Mouse (Mus musculus): Measurements from ENCODE around the gene Nme4. TPM values are rescaled to one million over a fixed set of nuclear protein-coding genes. Genes with fewer than 3 reads are reported as not detected.

Gene Nme4
- total and polyA plus RNA-seq, 2 experiments from 2014 or later: 7.7 to 10.2 TPM

DNA sequence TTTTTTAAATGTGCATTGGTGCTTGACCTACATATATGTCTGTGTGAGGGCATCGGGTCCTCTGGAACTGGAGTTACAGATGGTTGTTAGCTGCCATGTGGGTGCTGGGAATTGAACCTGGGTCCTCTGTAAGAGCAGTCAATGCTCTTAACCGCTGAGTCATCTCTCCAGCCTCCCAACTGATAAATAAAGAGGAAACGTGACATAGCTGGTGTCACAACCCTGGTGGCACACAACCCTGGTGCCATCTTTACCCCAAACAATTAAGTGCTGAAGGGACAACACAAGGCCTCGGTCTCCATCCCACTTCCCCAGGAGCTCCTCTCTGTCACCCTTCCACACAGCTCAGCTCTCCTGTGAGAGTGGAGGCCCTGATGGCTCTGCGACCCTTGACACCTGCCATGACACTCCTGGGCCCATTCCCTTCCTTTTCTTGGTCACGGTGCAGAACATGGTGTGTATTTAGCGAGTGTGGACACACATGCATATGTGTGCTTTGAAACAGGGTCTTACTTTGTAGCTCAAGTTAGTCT is 28.8 kb downstream of the Nme4 start:
- no peak overlapping the region for H3K9ac ChIP-seq (replicated peaks; ENCODE audit: low read length, poor library complexity, severe bottlenecking)
- TF ChIP-seq CTCF (IDR thresholded peaks at IDR 0.05): no peak

DNA sequence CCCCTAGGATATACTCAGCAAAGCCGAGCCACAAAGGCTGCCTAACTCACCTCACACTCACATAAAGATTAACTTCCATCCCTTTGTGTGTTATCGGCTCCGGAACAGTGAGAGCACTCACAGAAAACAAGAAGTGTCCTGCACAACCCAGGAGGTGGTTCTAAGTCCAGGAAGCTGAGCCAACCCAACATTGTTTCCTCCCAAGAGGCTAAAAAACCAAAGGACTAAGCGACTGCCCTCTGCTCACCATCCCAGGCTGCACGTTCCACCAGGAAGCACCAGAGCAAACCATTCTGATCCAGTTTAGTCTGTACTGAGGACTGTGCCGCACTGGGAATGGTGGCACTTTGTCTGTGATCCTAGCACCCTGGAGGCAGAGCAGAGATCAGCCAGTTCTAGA is 30.5 kb downstream of the Nme4 start:
- peak overlapping the region; percentile 44; the same call in 1 of the 2 replicates for H3K9ac ChIP-seq (replicated peaks; ENCODE audit: low read length, poor library complexity, severe bottlenecking)
- peaks cover 9% of the 10 kb centered on the region for H3K36me3 ChIP-seq (ENCODE audit: insufficient read depth, low read length)
- H3K27me3 ChIP-seq (ENCODE audit: insufficient read depth, low read length): no peaks in the 10 kb centered on the region
- DNase-seq (ENCODE audit: low spot score): no peak
- peak overlapping the region; percentile 24 for H3K4me2 ChIP-seq (ENCODE audit: low read depth, low read length, poor library complexity, severe bottlenecking)
- H3K4me3 ChIP-seq (ENCODE audit: low read depth, low read length): no peak overlapping the region
- H3K9me3 ChIP-seq (ENCODE audit: low read length): no peaks in the 10 kb centered on the region
- WGBS: 58% methylated on average over 6 of the region's 6 CpGs
- ATAC-seq (ENCODE audit: low FRiP score): no peak
- no peak for TF ChIP-seq CTCF (IDR thresholded peaks at IDR 0.05)
- peaks cover 11% of the 10 kb centered on the region; the same call in 1 of the 2 replicates for H3K4me1 ChIP-seq (ENCODE audit: insufficient read depth, low read length)
- H3K27ac ChIP-seq (ENCODE audit: low read depth, low read length): no peak overlapping the region

More for the DNA sequence above, 28.8 kb downstream of the Nme4 start:
- peaks cover 14% of the 10 kb centered on the region; the same call in 1 of the 2 replicates for H3K4me1 ChIP-seq (ENCODE audit: insufficient read depth, low read length)
- H3K4me3 ChIP-seq (ENCODE audit: low read depth, low read length): peak overlapping the region; percentile 68
- 91% methylated on average over 7 of the region's 7 CpGs for WGBS
- H3K4me2 ChIP-seq (ENCODE audit: low read depth, low read length, poor library complexity, severe bottlenecking): peak overlapping the region; percentile 99
- DNase-seq (ENCODE audit: low spot score) (no peak), ATAC-seq (ENCODE audit: low FRiP score) (no peak)
- H3K27ac ChIP-seq (ENCODE audit: low read depth, low read length): no peak overlapping the region
- peaks cover 9% of the 10 kb centered on the region for H3K36me3 ChIP-seq (ENCODE audit: insufficient read depth, low read length)
- no peaks in the 10 kb centered on the region for H3K9me3 ChIP-seq (ENCODE audit: low read length)
- H3K27me3 ChIP-seq (ENCODE audit: insufficient read depth, low read length): no peaks in the 10 kb centered on the region

DNA sequence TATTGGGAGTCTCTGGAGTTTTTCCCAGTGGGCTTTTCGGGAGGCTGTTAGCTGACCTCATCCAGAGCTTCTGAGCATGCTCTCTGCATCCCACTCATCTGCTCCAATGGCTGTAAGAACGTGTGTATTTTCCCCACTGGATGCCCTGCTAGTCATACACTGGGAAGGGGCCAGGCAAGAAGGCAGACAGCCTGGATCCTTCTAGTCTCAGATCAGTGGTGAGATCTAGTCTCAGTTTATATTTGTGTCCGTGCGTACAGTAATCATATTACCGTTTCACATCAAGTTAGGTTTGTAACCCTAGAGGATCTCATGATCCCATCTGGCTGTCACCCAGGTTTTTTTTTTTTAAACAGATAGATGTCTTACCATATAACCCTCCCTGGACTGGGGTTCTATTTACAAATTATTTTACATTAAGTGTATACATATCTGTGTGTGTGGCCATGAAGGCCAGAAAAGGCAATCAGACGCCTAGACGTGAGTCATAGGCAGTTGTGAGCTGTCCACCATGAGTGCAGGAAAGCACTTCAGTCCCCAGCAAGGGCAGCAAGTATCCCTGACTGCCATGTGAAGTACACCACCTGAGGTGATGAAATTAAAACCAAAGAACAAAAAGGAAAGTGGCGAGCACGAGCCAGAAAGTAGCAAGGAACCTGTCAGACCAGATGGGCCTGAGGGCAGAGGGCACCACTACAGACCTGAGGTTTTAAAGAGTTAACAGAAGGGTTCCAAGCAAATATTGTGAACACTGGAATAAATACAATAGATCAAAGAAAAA is 37.4 kb downstream of the Nme4 start:
- no peaks in the 10 kb centered on the region for H3K9me3 ChIP-seq (ENCODE audit: low read length)

DNA sequence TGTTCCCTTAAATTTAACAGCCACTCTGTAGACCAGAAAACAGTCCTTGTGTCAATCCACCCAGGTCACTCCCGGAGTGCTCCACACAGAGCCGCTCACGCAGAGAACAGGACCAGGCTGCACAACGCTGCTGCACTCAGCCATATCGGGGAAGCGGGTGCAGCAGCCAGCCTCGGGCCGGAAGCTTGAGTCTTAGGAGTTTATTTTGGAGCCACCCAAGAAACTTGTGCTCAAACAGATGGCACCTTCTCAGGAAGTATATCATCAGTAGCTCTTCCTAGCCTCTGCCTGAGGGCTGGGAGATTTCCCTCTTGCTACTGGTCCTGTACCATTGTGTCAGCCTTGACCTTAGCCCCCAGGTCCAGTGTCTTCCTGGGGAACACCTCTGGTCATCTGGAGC is 38.1 kb downstream of the Nme4 start:
- no peak for ATAC-seq (ENCODE audit: low FRiP score)
- DNase-seq (ENCODE audit: low spot score): no peak
- no peak overlapping the region for H3K27ac ChIP-seq (ENCODE audit: low read depth, low read length)
- 91% methylated on average over 8 of the region's 8 CpGs for WGBS
- no peaks in the 10 kb centered on the region for H3K27me3 ChIP-seq (ENCODE audit: insufficient read depth, low read length)
- H3K36me3 ChIP-seq (ENCODE audit: insufficient read depth, low read length): peaks cover 10% of the 10 kb centered on the region; the same call in 1 of the 2 replicates
- H3K9me3 ChIP-seq (ENCODE audit: low read length): no peaks in the 10 kb centered on the region
- no peak overlapping the region for H3K4me3 ChIP-seq (ENCODE audit: low read depth, low read length)
- no peak for TF ChIP-seq CTCF (IDR thresholded peaks at IDR 0.05)
- no peak overlapping the region for H3K4me2 ChIP-seq (ENCODE audit: low read depth, low read length, poor library complexity, severe bottlenecking)
- no peak overlapping the region for H3K9ac ChIP-seq (replicated peaks; ENCODE audit: low read length, poor library complexity, severe bottlenecking)
- no peaks in the 10 kb centered on the region for H3K4me1 ChIP-seq (ENCODE audit: insufficient read depth, low read length)

More for the DNA sequence above, 37.4 kb downstream of the Nme4 start:
- Histone ChIP-seq H3K9ac (replicated peaks; ENCODE audit: low read length, poor library complexity, severe bottlenecking) (no peak overlapping the region), H3K27ac (ENCODE audit: low read depth, low read length) (no peak overlapping the region), H3K4me2 (ENCODE audit: low read depth, low read length, poor library complexity, severe bottlenecking) (no peak overlapping the region), H3K27me3 (ENCODE audit: insufficient read depth, low read length) (no peaks in the 10 kb centered on the region), H3K4me1 (ENCODE audit: insufficient read depth, low read length) (no peaks in the 10 kb centered on the region), H3K4me3 (ENCODE audit: low read depth, low read length) (no peak overlapping the region), H3K36me3 (ENCODE audit: insufficient read depth, low read length) (peaks cover 14% of the 10 kb centered on the region; the same call in 1 of the 2 replicates)
- TF ChIP-seq CTCF (IDR thresholded peaks at IDR 0.05): no peak
- ATAC-seq (ENCODE audit: low FRiP score): no peak
- no peak for DNase-seq (ENCODE audit: low spot score)
- WGBS: 88% methylated on average over 9 of the region's 9 CpGs

DNA sequence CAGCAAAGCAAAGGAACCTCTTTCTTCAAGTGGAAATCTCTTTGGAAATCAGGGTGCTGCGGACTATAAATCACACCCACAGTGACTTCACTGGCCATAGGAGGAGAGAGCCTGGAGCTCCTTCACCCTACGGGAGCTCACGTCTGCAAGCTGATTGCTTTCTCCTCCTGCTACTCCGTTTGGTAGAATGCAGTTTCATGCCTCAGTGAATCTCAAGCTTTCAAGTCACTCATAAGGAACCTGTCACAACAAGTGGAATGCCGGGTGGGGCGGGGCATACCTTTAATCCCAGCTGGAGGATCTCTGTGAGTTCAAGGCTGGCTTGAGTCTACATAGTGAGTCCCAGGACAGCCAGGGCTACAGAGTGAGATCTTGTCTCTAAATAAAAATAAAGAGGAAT is 40.2 kb downstream of the Nme4 start:
- Histone ChIP-seq H3K36me3 (ENCODE audit: insufficient read depth, low read length) (peaks cover 10% of the 10 kb centered on the region; the same call in 1 of the 2 replicates), H3K27ac (ENCODE audit: low read depth, low read length) (no peak overlapping the region), H3K4me3 (ENCODE audit: low read depth, low read length) (no peak overlapping the region), H3K27me3 (ENCODE audit: insufficient read depth, low read length) (no peaks in the 10 kb centered on the region), H3K9ac (replicated peaks; ENCODE audit: low read length, poor library complexity, severe bottlenecking) (no peak overlapping the region), H3K4me2 (ENCODE audit: low read depth, low read length, poor library complexity, severe bottlenecking) (no peak overlapping the region), H3K9me3 (ENCODE audit: low read length) (no peaks in the 10 kb centered on the region), H3K4me1 (ENCODE audit: insufficient read depth, low read length) (no peaks in the 10 kb centered on the region)
- DNase-seq (ENCODE audit: low spot score) (no peak), ATAC-seq (ENCODE audit: low FRiP score) (no peak)
- WGBS: 41% methylated on average over 6 of the region's 6 CpGs
- no peak for TF ChIP-seq CTCF (IDR thresholded peaks at IDR 0.05)
